Mouse (Mus musculus) embryonic fibroblast, embryonic 13.5 days (primary cell): ENCODE data around the gene Nfu1.

Experiments used
- CTCF ChIP-seq: IDR thresholded peaks from 2 replicates; pipeline ENCODE4 v1.5.1; 2011; ENCODE audit warnings: mild to moderate bottlenecking, control low read depth, low read length, moderate library complexity, borderline replicate concordance; ENCODE audit not compliant: insufficient read depth
- POLR2A ChIP-seq: IDR thresholded peaks from 2 replicates; pipeline ENCODE4 v1.6.1; 2011; ENCODE audit warnings: low read depth, mild to moderate bottlenecking, control low read depth, low read length, moderate library complexity

DNA sequence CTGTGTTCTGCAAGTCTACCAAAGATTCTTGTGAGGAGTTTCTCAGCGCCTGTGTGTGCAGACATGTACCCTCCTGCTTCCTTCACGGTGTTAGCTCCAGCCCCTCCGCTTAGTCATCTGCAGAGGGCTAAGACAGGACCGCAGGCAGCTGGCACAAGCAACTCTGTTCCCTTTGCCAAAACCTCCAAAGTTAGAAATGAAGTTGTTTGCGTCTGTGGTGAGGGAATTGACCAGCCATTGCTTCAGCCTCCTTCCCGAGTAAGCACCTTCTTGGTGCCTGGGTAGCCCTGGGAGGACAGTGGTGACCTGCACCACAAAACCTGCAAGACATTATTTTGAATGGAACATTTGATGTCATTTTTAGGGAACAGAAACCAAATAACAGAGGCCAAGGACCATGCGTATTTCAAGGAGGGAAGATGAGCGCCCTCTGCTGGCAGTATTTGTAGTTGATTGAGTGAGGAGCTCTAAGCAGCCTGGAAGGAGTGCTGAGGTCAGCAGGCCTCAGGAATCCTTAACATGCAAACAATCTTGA is 6.4 kb upstream of the Nfu1 start:
- no peak for TF ChIP-seq POLR2A
- TF ChIP-seq CTCF = peak; percentile 41; the same call in 1 of the 2 replicates
